Mouse (Mus musculus): ENCODE data around the gene Gm44579. TPM values are rescaled to one million over a fixed set of nuclear protein-coding genes. Genes with fewer than 3 reads are reported as not detected.

Gm44579 gene
- polyA plus RNA-seq, 1 experiment from 2014 or later: not detected

GRCm38 (mm10) chr15:98136871-98137270 lies 83.9 kb downstream of the Gm44579 start:
- ATAC-seq (ENCODE audit: insufficient read depth, low FRiP score, low TSS enrichment): no peak
- Histone ChIP-seq H3K27ac (ENCODE audit: low read depth, low read length) (no peak overlapping the region), H3K4me1 (ENCODE audit: control insufficient read depth, insufficient read depth, low read length) (no peaks in the 10 kb centered on the region), H3K9ac (ENCODE audit: low read length) (no peak overlapping the region), H3K4me3 (ENCODE audit: low read depth, low read length) (no peak overlapping the region), H3K27me3 (ENCODE audit: control insufficient read depth, insufficient read depth, low read length) (no peaks in the 10 kb centered on the region), H3K9me3 (ENCODE audit: control insufficient read depth, low read length) (no peaks in the 10 kb centered on the region), H3K36me3 (ENCODE audit: control insufficient read depth, insufficient read depth, low read length) (peaks cover 5% of the 10 kb centered on the region), H3K4me2 (ENCODE audit: low read depth) (no peak overlapping the region)
- DNase-seq (ENCODE audit: low spot score): no peak
- WGBS: 94% methylated on average over 9 of the region's 9 CpGs

Other genes starting within 250 kb of the Gm44579 start
- gene Col2a1, start 216.3 kb downstream of the Gm44579 start, polyA plus RNA-seq (2014; fragmentation: Nextera tagmentation; extraction: Ambion mirVana): 208 and 219 TPM in 2 replicates
- gene Pfkm, start 128.4 kb downstream of the Gm44579 start, polyA plus RNA-seq (2014; fragmentation: Nextera tagmentation; extraction: Ambion mirVana): 36.2 and 41.3 TPM in 2 replicates
- gene Senp1, start 127.2 kb downstream of the Gm44579 start, polyA plus RNA-seq (2014; fragmentation: Nextera tagmentation; extraction: Ambion mirVana): 40.1 and 41.0 TPM in 2 replicates
- 50.7 and 58.1 TPM in 2 replicates for gene Asb8, start 55.4 kb downstream of the Gm44579 start, polyA plus RNA-seq (2014; fragmentation: Nextera tagmentation; extraction: Ambion mirVana)
- 10.3 and 12.2 TPM in 2 replicates for gene Ccdc184, start 53.8 kb downstream of the Gm44579 start, polyA plus RNA-seq (2014; fragmentation: Nextera tagmentation; extraction: Ambion mirVana)
- gene Olfr288, start 25.4 kb downstream of the Gm44579 start, polyA plus RNA-seq (2014; fragmentation: Nextera tagmentation; extraction: Ambion mirVana): not detected in 2 replicates
- not detected in 2 replicates for gene Olfr287, start 79 bp upstream of the Gm44579 start, polyA plus RNA-seq (2014; fragmentation: Nextera tagmentation; extraction: Ambion mirVana)
- gene Olfr286, start 13.5 kb upstream of the Gm44579 start, polyA plus RNA-seq (2014; fragmentation: Nextera tagmentation; extraction: Ambion mirVana): not detected in 2 replicates
- gene H1fnt, start 36.3 kb upstream of the Gm44579 start, polyA plus RNA-seq (2014; fragmentation: Nextera tagmentation; extraction: Ambion mirVana): not detected in 2 replicates
- gene Zfp641, start 75.2 kb upstream of the Gm44579 start, polyA plus RNA-seq (2014; fragmentation: Nextera tagmentation; extraction: Ambion mirVana): 1.9 TPM in 2 replicates
- not detected in 2 replicates for gene Olfr285, start 96.4 kb upstream of the Gm44579 start, polyA plus RNA-seq (2014; fragmentation: Nextera tagmentation; extraction: Ambion mirVana)
- not detected in 2 replicates for gene Olfr284, start 120.0 kb upstream of the Gm44579 start, polyA plus RNA-seq (2014; fragmentation: Nextera tagmentation; extraction: Ambion mirVana)
- not detected in 2 replicates for gene Olfr283, start 160.0 kb upstream of the Gm44579 start, polyA plus RNA-seq (2014; fragmentation: Nextera tagmentation; extraction: Ambion mirVana)
- gene Olfr282, start 210.2 kb upstream of the Gm44579 start, polyA plus RNA-seq (2014; fragmentation: Nextera tagmentation; extraction: Ambion mirVana): not detected in 2 replicates
- gene Olfr281, start 231.6 kb upstream of the Gm44579 start, polyA plus RNA-seq (2014; fragmentation: Nextera tagmentation; extraction: Ambion mirVana): not detected in 2 replicates
- not detected in 2 replicates for gene OR5BS1P, start 248.9 kb upstream of the Gm44579 start, polyA plus RNA-seq (2014; fragmentation: Nextera tagmentation; extraction: Ambion mirVana)

Measured in neural tube, embryonic 11.5 days (tissue).